Mouse (Mus musculus): Measurements from ENCODE around the gene Rcl1. TPM values are rescaled to one million over a fixed set of nuclear protein-coding genes. Genes with fewer than 3 reads are reported as not detected.

Rcl1 gene
- polyA plus RNA-seq, 2 experiments, result 31.4 to 52.1 TPM

DNA sequence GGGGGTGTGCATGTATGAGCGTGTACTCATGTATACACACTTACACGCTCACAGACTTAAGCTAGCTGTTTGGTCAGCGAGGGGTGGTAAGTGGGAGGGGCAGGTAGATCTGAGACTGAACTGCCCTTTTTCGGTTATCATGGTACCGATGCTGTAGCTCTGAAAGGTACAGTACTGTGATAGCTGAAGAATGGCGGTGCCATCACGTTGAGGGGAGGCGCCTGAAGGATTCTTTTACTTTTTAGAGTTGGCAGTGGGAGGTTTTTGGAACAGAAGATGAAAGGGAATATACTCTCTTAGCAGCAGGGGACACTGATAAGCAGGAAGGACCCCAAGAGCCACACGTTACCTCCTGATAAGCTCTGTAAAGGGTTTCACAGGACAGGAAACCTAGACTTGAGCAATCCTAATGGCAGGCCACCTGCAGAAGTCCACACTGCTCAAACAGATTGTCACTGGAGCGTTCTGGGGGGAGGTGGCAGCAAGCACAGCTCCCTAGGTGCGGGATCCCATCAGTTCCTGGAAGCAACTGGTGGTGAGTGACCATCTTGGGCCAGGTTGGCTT is 34.1 kb downstream of the Rcl1 start:
- H3K9me3 ChIP-seq (ENCODE audit: control insufficient read depth, low read length), result no peaks in the 10 kb centered on the region
- no peak overlapping the region; the same call in 1 of the 2 replicates for H3K9ac ChIP-seq (replicated peaks)
- ATAC-seq (ENCODE audit: insufficient read depth), result peak; percentile 83
- H3K36me3 ChIP-seq (replicated peaks; ENCODE audit: control insufficient read depth, insufficient read depth, low read depth), result peaks cover 42% of the 10 kb centered on the region
- H3K4me2 ChIP-seq (ENCODE audit: low read depth), result peak overlapping the region; percentile 42
- 24% methylated on average over 11 of the region's 11 CpGs for WGBS (ENCODE audit: insufficient replicate concordance)
- no peaks in the 10 kb centered on the region for H3K27me3 ChIP-seq (ENCODE audit: control insufficient read depth, insufficient read depth, low read length)
- H3K4me1 ChIP-seq (replicated peaks; ENCODE audit: control insufficient read depth in 2 of 2, insufficient read depth in 2 of 2, low read length in 1 of 2), result peaks cover 12 to 29% of the 10 kb centered on the region in 2 experiments
- no peak for TF ChIP-seq CTCF (IDR thresholded peaks at IDR 0.05; ENCODE audit: low read depth)
- TF ChIP-seq EP300 (IDR thresholded peaks at IDR 0.05; ENCODE audit: low read depth), result peak; percentile 58; the same call in 1 of the 2 replicates
- no peak overlapping the region for H3K4me3 ChIP-seq (ENCODE audit: insufficient read depth in 1 of 2, low read depth in 2 of 2, low read length in 2 of 2)
- DNase-seq (ENCODE audit: low read depth in 3 of 3, low spot score in 3 of 3), result peak in 2 of 3 experiments; percentile 42 to 44
- H3K27ac ChIP-seq, result no peak overlapping the region; the same call in 1 of the 2 replicates

DNA sequence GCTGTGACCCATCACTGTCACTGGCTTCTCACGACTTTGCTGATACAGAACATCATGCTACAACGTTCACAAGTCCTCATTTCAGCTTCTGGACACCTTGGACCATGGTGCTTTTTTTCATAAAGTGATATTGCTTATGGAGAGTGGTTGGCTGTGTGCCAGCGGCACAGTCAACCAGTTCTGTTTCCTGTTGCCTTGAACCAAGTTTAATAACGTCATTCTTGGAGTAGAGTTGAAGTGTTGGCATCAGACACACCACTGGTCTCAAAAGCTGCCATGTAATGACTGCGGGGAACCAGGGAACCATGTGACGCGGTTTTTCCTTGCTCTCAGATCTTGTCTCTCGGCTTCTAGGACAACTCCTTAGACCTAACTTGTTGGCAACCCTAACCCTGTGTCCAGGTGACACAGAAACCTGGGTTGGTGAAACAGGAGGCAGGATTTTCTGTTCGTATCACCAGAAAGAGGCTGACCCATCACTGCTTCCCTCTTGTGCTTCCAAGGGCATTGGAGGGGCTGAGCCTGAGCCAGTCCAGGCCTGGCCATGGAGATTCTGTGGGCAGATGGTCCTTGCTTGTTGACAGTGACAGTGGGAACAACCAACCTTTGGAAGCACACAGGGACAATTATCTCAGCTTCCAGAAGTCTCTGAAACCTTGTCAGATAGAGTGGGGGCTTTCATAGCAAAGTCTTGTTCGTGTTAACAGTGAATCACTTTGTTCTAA is 37.5 kb downstream of the Rcl1 start:
- H3K4me1 ChIP-seq (replicated peaks; ENCODE audit: control insufficient read depth in 2 of 2, insufficient read depth in 2 of 2, low read length in 1 of 2), result peaks cover 17 to 39% of the 10 kb centered on the region in 2 experiments
- H3K36me3 ChIP-seq (replicated peaks; ENCODE audit: control insufficient read depth, insufficient read depth, low read depth), result peaks cover 28% of the 10 kb centered on the region
- no peaks in the 10 kb centered on the region for H3K9me3 ChIP-seq (ENCODE audit: control insufficient read depth, low read length)
- no peak overlapping the region for H3K4me2 ChIP-seq (ENCODE audit: low read depth)
- no peak overlapping the region for H3K4me3 ChIP-seq (ENCODE audit: insufficient read depth in 1 of 2, low read depth in 2 of 2, low read length in 2 of 2)
- DNase-seq (ENCODE audit: low read depth in 3 of 3, low spot score in 3 of 3), result no peak
- H3K27me3 ChIP-seq (ENCODE audit: control insufficient read depth, insufficient read depth, low read length), result no peaks in the 10 kb centered on the region
- H3K27ac ChIP-seq, result no peak overlapping the region
- 74% methylated on average over 10 of the region's 10 CpGs for WGBS (ENCODE audit: insufficient replicate concordance)
- TF ChIP-seq EP300 (IDR thresholded peaks at IDR 0.05; ENCODE audit: low read depth) (no peak), CTCF (IDR thresholded peaks at IDR 0.05; ENCODE audit: low read depth) (no peak)
- H3K9ac ChIP-seq (replicated peaks), result no peak overlapping the region
- ATAC-seq (ENCODE audit: insufficient read depth), result no peak

GRCm38 (mm10) chr19:29139699-29140456 is 38.7 kb downstream of the Rcl1 start:
- H3K4me1 ChIP-seq (replicated peaks; ENCODE audit: control insufficient read depth in 2 of 2, insufficient read depth in 2 of 2, low read length in 1 of 2), result peaks cover 14 to 31% of the 10 kb centered on the region in 2 experiments
- ATAC-seq (ENCODE audit: insufficient read depth) (no peak), DNase-seq (ENCODE audit: low read depth in 3 of 3, low spot score in 3 of 3) (no peak)
- no peak overlapping the region for H3K27ac ChIP-seq
- H3K4me2 ChIP-seq (ENCODE audit: low read depth), result no peak overlapping the region
- peaks cover 33% of the 10 kb centered on the region for H3K36me3 ChIP-seq (replicated peaks; ENCODE audit: control insufficient read depth, insufficient read depth, low read depth)
- no peak overlapping the region for H3K4me3 ChIP-seq (ENCODE audit: insufficient read depth in 1 of 2, low read depth in 2 of 2, low read length in 2 of 2)
- H3K27me3 ChIP-seq (ENCODE audit: control insufficient read depth, insufficient read depth, low read length), result no peaks in the 10 kb centered on the region
- WGBS (ENCODE audit: insufficient replicate concordance), result 72% methylated on average over 10 of the region's 10 CpGs
- TF ChIP-seq EP300 (IDR thresholded peaks at IDR 0.05; ENCODE audit: low read depth), result no peak
- TF ChIP-seq CTCF (IDR thresholded peaks at IDR 0.05; ENCODE audit: low read depth), result no peak
- H3K9me3 ChIP-seq (ENCODE audit: control insufficient read depth, low read length), result no peaks in the 10 kb centered on the region
- no peak overlapping the region for H3K9ac ChIP-seq (replicated peaks)

DNA sequence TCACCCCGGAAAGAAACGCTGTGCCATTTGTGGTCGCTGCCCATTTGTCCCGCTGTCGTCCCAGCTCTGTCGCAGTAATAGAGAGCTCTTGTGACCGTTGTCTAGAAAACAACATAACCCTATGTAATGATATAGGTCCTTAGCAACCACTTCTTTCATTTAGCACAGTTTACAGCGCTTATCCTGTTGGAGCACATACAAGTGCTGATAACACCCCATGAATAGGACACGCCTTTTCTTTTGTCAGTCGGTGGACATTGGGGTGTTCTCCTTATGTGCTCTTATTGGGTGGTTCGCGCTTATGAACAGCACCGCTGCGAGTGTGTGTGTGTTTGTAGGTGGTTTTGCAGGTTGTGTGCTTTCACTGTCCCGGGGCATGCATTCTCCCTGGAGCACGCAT is 39.8 kb downstream of the Rcl1 start:
- ATAC-seq (ENCODE audit: insufficient read depth), result peak; percentile 66
- DNase-seq (ENCODE audit: low read depth in 3 of 3, low spot score in 3 of 3), result no peak

GRCm38 (mm10) chr19:29142307-29142706 is 41.1 kb downstream of the Rcl1 start:
- H3K9ac ChIP-seq (replicated peaks), result no peak overlapping the region
- H3K9me3 ChIP-seq (ENCODE audit: control insufficient read depth, low read length), result no peaks in the 10 kb centered on the region
- 69% methylated on average over 6 of the region's 6 CpGs for WGBS (ENCODE audit: insufficient replicate concordance)
- H3K4me1 ChIP-seq (replicated peaks; ENCODE audit: control insufficient read depth in 2 of 2, insufficient read depth in 2 of 2, low read length in 1 of 2), result peaks cover 5 to 23% of the 10 kb centered on the region in 2 experiments
- H3K36me3 ChIP-seq (replicated peaks; ENCODE audit: control insufficient read depth, insufficient read depth, low read depth), result peaks cover 26% of the 10 kb centered on the region
- DNase-seq (ENCODE audit: low read depth in 3 of 3, low spot score in 3 of 3), result no peak
- ATAC-seq (ENCODE audit: insufficient read depth), result no peak
- H3K4me2 ChIP-seq (ENCODE audit: low read depth), result no peak overlapping the region
- TF ChIP-seq CTCF (IDR thresholded peaks at IDR 0.05; ENCODE audit: low read depth), result 0 out of 2 replicates have a peak, but pooled peaks have one; percentile 6
- TF ChIP-seq EP300 (IDR thresholded peaks at IDR 0.05; ENCODE audit: low read depth), result no peak
- H3K27me3 ChIP-seq (ENCODE audit: control insufficient read depth, insufficient read depth, low read length), result no peaks in the 10 kb centered on the region
- no peak overlapping the region for H3K27ac ChIP-seq
- H3K4me3 ChIP-seq (ENCODE audit: insufficient read depth in 1 of 2, low read depth in 2 of 2, low read length in 2 of 2), result no peak overlapping the region

More for the DNA sequence above, 39.8 kb downstream of the Rcl1 start:
- H3K27me3 ChIP-seq (ENCODE audit: control insufficient read depth, insufficient read depth, low read length), result no peaks in the 10 kb centered on the region
- peaks cover 5 to 23% of the 10 kb centered on the region in 2 experiments for H3K4me1 ChIP-seq (replicated peaks; ENCODE audit: control insufficient read depth in 2 of 2, insufficient read depth in 2 of 2, low read length in 1 of 2)
- no peak overlapping the region for H3K4me2 ChIP-seq (ENCODE audit: low read depth)
- H3K9me3 ChIP-seq (ENCODE audit: control insufficient read depth, low read length), result no peaks in the 10 kb centered on the region
- H3K36me3 ChIP-seq (replicated peaks; ENCODE audit: control insufficient read depth, insufficient read depth, low read depth), result peaks cover 31% of the 10 kb centered on the region
- H3K4me3 ChIP-seq (ENCODE audit: insufficient read depth in 1 of 2, low read depth in 2 of 2, low read length in 2 of 2), result no peak overlapping the region
- no peak overlapping the region for H3K9ac ChIP-seq (replicated peaks)
- H3K27ac ChIP-seq, result no peak overlapping the region
- 56% methylated on average over 16 of the region's 16 CpGs for WGBS (ENCODE audit: insufficient replicate concordance)
- TF ChIP-seq CTCF (IDR thresholded peaks at IDR 0.05; ENCODE audit: low read depth) (no peak), EP300 (IDR thresholded peaks at IDR 0.05; ENCODE audit: low read depth) (peak; percentile 51; the same call in 1 of the 2 replicates)

Measured in liver, embryonic 14.5 days (tissue).